Mouse (Mus musculus): ENCODE results near the gene Emsy.

DNA sequence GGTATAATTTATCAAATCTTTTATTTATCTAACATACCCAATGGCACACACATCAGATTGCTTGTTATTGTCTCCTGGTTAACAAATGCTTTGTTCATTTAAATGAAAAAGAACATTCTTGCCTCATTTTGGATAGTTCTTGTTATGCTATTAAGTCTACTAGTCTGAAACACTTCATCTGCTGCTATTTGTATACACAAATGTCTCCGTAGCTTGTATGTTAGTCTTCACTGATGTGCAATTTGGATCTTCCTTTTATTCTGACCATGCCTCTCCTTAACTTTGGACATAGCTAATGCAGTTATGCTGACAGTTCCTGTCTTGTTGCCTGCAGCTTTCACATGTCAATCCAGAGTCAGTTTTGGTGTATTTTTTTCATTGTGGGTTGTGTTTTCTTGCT, 79.1 kb downstream of the Emsy start:
- no peak for TF ChIP-seq EP300 (IDR thresholded peaks at IDR 0.05; ENCODE audit: low read depth)
- TF ChIP-seq CTCF (IDR thresholded peaks at IDR 0.05; ENCODE audit: low read depth): no peak
